Mouse (Mus musculus): ENCODE measurements around the gene Olfr819.
"Not testable (repeated sequence)": the region's sequence is repeated elsewhere in the genome, so short reads cannot be mapped to it uniquely, and the experiment has no call there.

Gene Olfr819

GRCm38 (mm10) chr10:129967166-129967565 lies at the start of gene Olfr819:
TSS of gene Olfr819 (minus strand) at chr10:129967266.
- DNase-seq = not testable (repeated sequence)

- no peak for DNase-seq
Observed at GRCm38 (mm10) chr10:130012321-130012720, 45.3 kb upstream of the Olfr819 start, which contains the start of gene Olfr820. TSS of gene Olfr820 (plus strand) at chr10:130012621.

GRCm38 (mm10) chr10:130005366-130005765 lies 38.3 kb upstream of the Olfr819 start:
- DNase-seq = not testable (repeated sequence)

- not testable (repeated sequence) for DNase-seq
Observed at GRCm38 (mm10) chr10:130004104-130004503, 37.0 kb upstream of the Olfr819 start.

GRCm38 (mm10) chr10:129984962-129985361 lies 17.9 kb upstream of the Olfr819 start, which contains the start of gene Gm10310:
TSS of gene Gm10310 (minus strand) at chr10:129985062.
- not testable (repeated sequence) for DNase-seq

- not testable (repeated sequence) for DNase-seq
Observed at GRCm38 (mm10) chr10:129981867-129982266, 14.8 kb upstream of the Olfr819 start.

GRCm38 (mm10) chr10:129976040-129976439 lies 9.0 kb upstream of the Olfr819 start, which contains the start of gene Olfr247:
TSS of gene Olfr247 (minus strand) at chr10:129976140.
- not testable (repeated sequence) for DNase-seq

GRCm38 (mm10) chr10:129972994-129973393 lies 5.9 kb upstream of the Olfr819 start:
- not testable (repeated sequence) for DNase-seq

GRCm38 (mm10) chr10:129966232-129966631 lies 834 bp downstream of the Olfr819 start:
- not testable (repeated sequence) for DNase-seq

- no peak for DNase-seq
Observed at GRCm38 (mm10) chr10:129949000-129949399, 18.1 kb downstream of the Olfr819 start, which contains the start of gene Olfr818. TSS of gene Olfr818 (minus strand) at chr10:129949100.

- DNase-seq = no peak
Observed at GRCm38 (mm10) chr10:129915497-129915896, 51.6 kb downstream of the Olfr819 start, which contains the start of gene Olfr816. TSS of gene Olfr816 (minus strand) at chr10:129915597.
